Mouse (Mus musculus) heart, adult 2 months (tissue): ENCODE results near the gene C1qtnf7. TPM values are rescaled to one million over a fixed set of nuclear protein-coding genes. Genes with fewer than 3 reads are reported as not detected.

Experiments used
- DNase-seq, 2 experiments: peaks; one replicate each; pipeline ENCODE4 v3.0.0; 2021
- H3K27ac ChIP-seq: fragments of 200-600 bp; 2 replicates; pipeline ENCODE4 v1.8.1; 2022
- H3K27me3 ChIP-seq: fragments of 200-500 bp; 2 replicates; pipeline ENCODE4 v1.6.1; 2012; ENCODE audit warnings: mild to moderate bottlenecking, low read length, inconsistent platforms, mixed read lengths; ENCODE audit not compliant: control insufficient read depth, insufficient read depth
- H3K36me3 ChIP-seq: fragments of 200-500 bp; 2 replicates; pipeline ENCODE4 v1.6.1; 2012; ENCODE audit warnings: low read length, inconsistent platforms; ENCODE audit not compliant: control insufficient read depth, insufficient read depth
- H3K4me1 ChIP-seq: fragments of 200-500 bp; 2 replicates; pipeline ENCODE4 v1.6.1; 2011; ENCODE audit warnings: low read length; ENCODE audit not compliant: control insufficient read depth, insufficient read depth
- H3K4me3 ChIP-seq: fragments of 200-600 bp; 2 replicates; pipeline ENCODE4 v1.8.1; 2022
- H3K79me2 ChIP-seq: fragments of 200-500 bp; replicated peaks from 2 replicates; pipeline ENCODE4 v1.6.1; 2012; ENCODE audit warnings: mild to moderate bottlenecking, inconsistent platforms, low read length, moderate library complexity, mixed read lengths; ENCODE audit not compliant: control insufficient read depth, insufficient read depth
- H3K9ac ChIP-seq: fragments of 200-500 bp; 2 replicates; pipeline ENCODE4 v1.6.1; 2012; ENCODE audit warnings: low read depth, mild to moderate bottlenecking, control low read depth, inconsistent platforms, low read length, mixed read lengths
- CTCF ChIP-seq: fragments of 200-600 bp; IDR thresholded peaks from 2 replicates; pipeline ENCODE4 v1.8.1; 2022; ENCODE audit warnings: antibody characterized with exemption, mild to moderate bottlenecking, moderate library complexity
- EP300 ChIP-seq: fragments of 200-500 bp; IDR thresholded peaks from 2 replicates; pipeline ENCODE4 v1.6.1; 2011; ENCODE audit warnings: low read depth, low read length, control low read depth; ENCODE audit not compliant: insufficient read depth
- POLR2A ChIP-seq: fragments of 200-500 bp; IDR thresholded peaks from 2 replicates; pipeline ENCODE4 v1.6.1; 2011; ENCODE audit warnings: mild to moderate bottlenecking, low read depth, low read length, control low read depth; ENCODE audit not compliant: insufficient read depth
- WGBS: fragments of 180-500 bp; shearing (Covaris S2); methylation state at CpG from one replicate; pipeline ENCODE4 v1.1.7; 2018; 5-methylcytosine and 5-hydroxymethylcytosine counted together
- intact Hi-C: fragments of 180-260 bp; cut with DNase I; formaldehyde crosslinking; loops from one replicate; pipeline ENCODE4 v1.15.1; 2025
- polyA plus RNA-seq: library from polyadenylated mRNA; depleted of rRNA; stranded (reverse); fragments of >200 nt; gene quantifications from 2 replicates; pipeline ENCODE4 v1.2.3, GENCODE M21; 2012
- total RNA-seq, 2 experiments: library from RNA; stranded (reverse); gene quantifications; 2 replicates each; pipeline ENCODE4 v1.2.3; 2021

Gene C1qtnf7
- total and polyA plus RNA-seq, 3 experiments: 4.6 to 5.8 (median 5.4) TPM

- Histone ChIP-seq H3K27ac (no peak overlapping the region), H3K4me3 (no peak overlapping the region), H3K9ac (no peak overlapping the region), H3K36me3 (no peaks in the 10 kb centered on the region), H3K27me3 (no peaks in the 10 kb centered on the region), H3K4me1 (peaks cover 3% of the 10 kb centered on the region), H3K79me2 (no peaks in the 10 kb centered on the region)
- intact Hi-C loops: loop anchor here (2.0 to 5.0 kb wide), 3 partner anchors 52 to 1747 kb away; no protein-coding TSS in a partner anchor
- WGBS: 20% methylated on average over 9 of the region's 9 CpGs
- TF ChIP-seq EP300 (no peak), CTCF (peak; percentile 84), POLR2A (no peak)
- DNase-seq: no peak
Measured at GRCm38 (mm10) chr5:43634602-43635081, 119.3 kb downstream of the C1qtnf7 start.

DNA sequence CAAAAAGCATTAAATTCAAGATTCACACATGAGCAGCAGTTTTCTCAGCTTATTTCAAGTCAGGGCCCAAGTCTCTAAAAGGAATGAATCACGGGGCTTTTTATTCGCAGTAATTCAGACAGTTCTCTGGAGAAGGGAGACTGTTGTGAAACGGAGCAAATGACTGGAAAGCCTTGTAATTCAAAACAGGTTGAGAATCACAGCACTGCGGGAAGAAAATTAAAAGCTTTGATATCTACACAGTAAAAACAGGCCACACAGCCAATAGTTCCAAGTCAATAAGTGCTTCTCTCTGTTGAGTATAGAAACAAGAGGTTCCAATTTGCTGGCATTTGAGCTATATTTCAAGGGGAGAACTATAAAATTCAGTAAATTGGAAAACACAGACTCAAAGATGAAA is 129.7 kb downstream of the C1qtnf7 start:
- H3K27ac ChIP-seq: no peak overlapping the region

GRCm38 (mm10) chr5:43647098-43647774 is 131.9 kb downstream of the C1qtnf7 start:
- WGBS: 59% methylated on average over 12 of the region's 12 CpGs
- Histone ChIP-seq H3K4me3 (no peak overlapping the region), H3K36me3 (no peaks in the 10 kb centered on the region), H3K27me3 (no peaks in the 10 kb centered on the region), H3K79me2 (no peaks in the 10 kb centered on the region), H3K9ac (no peak overlapping the region), H3K27ac (no peak overlapping the region), H3K4me1 (no peaks in the 10 kb centered on the region)
- TF ChIP-seq POLR2A: no peak
- TF ChIP-seq CTCF: no peak
- no peak for TF ChIP-seq EP300
- intact Hi-C loops: no loop called here
- no peak for DNase-seq

More for the DNA sequence above, 129.7 kb downstream of the C1qtnf7 start:
- TF ChIP-seq POLR2A (no peak), CTCF (no peak), EP300 (no peak)
- no peaks in the 10 kb centered on the region for H3K79me2 ChIP-seq
- H3K4me3 ChIP-seq: no peak overlapping the region
- no peaks in the 10 kb centered on the region for H3K27me3 ChIP-seq
- H3K36me3 ChIP-seq: no peaks in the 10 kb centered on the region
- intact Hi-C loops: no loop called here
- no peaks in the 10 kb centered on the region for H3K4me1 ChIP-seq
- H3K9ac ChIP-seq: no peak overlapping the region
- 69% methylated on average over 4 of the region's 4 CpGs for WGBS
- DNase-seq: no peak

GRCm38 (mm10) chr5:43661498-43661897 is 146.2 kb downstream of the C1qtnf7 start:
- no peak overlapping the region for H3K9ac ChIP-seq

GRCm38 (mm10) chr5:43661997-43662961 is 146.9 kb downstream of the C1qtnf7 start, which contains the start of gene Cc2d2a:
Cc2d2a (plus strand) TSS chr5:43662346.
- peak within 1 kb of the TSS; percentile 68 for H3K9ac ChIP-seq
- intact Hi-C loops: loop anchor here (10.0 kb wide), 1 partner anchor 427 kb away; the partner anchor contains the start of gene Cpeb2
- H3K36me3 ChIP-seq: no peaks in the 10 kb centered on the region
- WGBS: 2% methylated on average over 19 of the region's 19 CpGs
- H3K27ac ChIP-seq: peak within 1 kb of the TSS; percentile 89
- H3K4me3 ChIP-seq: peak within 1 kb of the TSS; percentile 56
- TF ChIP-seq CTCF (peak; percentile 44), POLR2A (peak; percentile 48), EP300 (no peak)
- peak; percentile 57 to 59 for DNase-seq
- peaks cover 7% of the 10 kb centered on the region for H3K4me1 ChIP-seq
- H3K27me3 ChIP-seq: no peaks in the 10 kb centered on the region
- H3K79me2 ChIP-seq: no peaks in the 10 kb centered on the region

More at GRCm38 (mm10) chr5:43661498-43661897, 146.2 kb downstream of the C1qtnf7 start:
- 81% methylated on average over 3 of the region's 3 CpGs for WGBS
- no peaks in the 10 kb centered on the region for H3K27me3 ChIP-seq
- no peak for TF ChIP-seq EP300
- no peak for TF ChIP-seq CTCF
- TF ChIP-seq POLR2A: no peak
- no peak for DNase-seq
- no peaks in the 10 kb centered on the region for H3K36me3 ChIP-seq
- peak overlapping the region; percentile 56; the same call in 1 of the 2 replicates for H3K4me3 ChIP-seq
- intact Hi-C loops: loop anchor here (10.0 kb wide), 1 partner anchor 427 kb away; the partner anchor contains the start of gene Cpeb2
- H3K27ac ChIP-seq: peak overlapping the region; percentile 89
- H3K79me2 ChIP-seq: no peaks in the 10 kb centered on the region
- H3K4me1 ChIP-seq: peaks cover 7% of the 10 kb centered on the region
